Mouse (Mus musculus) ES-CJ7 (cell line): ENCODE results near the gene Cpeb1.

ENCODE experiments used
- DNase-seq: peaks from one replicate; pipeline ENCODE4 v3.0.0; 2011; ENCODE audit warnings: low read depth, low spot score

Cpeb1 gene

DNA sequence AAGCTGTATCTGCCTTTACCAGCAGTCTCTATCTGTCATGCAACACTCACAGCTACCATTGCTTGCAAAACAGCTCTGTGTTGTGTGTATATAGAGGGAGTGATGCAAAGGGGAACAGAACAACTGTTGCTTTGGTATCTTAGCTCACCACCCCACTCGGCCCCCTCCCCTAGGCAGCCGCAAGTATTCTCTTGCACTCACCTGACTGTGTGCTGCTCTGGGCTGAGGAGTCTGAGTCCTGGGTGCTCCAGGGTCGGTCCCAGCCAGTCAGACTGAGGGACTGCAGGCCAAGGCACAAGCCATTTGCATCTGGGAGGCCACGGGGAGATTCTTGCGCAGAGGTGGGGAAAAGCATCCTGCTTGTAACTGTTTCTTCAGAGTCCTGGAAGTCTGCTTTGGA is 83.5 kb downstream of the Cpeb1 start:
- no peak for DNase-seq

DNA sequence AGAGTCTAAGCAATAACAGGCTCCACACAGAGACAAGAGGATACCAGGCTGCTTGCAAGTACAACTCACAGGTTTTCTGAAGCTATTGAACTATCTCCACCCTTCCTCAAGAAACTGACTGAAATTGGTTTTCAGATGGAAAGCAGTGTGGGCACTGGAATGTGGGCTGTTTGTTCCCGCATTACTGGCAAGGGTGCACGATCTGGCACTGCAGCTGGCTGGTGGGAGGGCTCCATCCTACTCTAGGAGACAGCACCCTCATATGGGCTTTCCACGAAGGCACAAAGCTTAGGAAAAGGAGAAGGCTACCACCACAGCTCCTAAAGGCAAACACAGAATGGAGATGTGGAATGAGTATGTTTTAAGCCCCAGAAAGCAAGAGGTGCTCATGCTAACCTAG is 85.5 kb downstream of the Cpeb1 start:
- DNase-seq, result no peak

- no peak for DNase-seq
Observed at GRCm38 (mm10) chr7:81367946-81368345, 87.3 kb downstream of the Cpeb1 start.

DNA sequence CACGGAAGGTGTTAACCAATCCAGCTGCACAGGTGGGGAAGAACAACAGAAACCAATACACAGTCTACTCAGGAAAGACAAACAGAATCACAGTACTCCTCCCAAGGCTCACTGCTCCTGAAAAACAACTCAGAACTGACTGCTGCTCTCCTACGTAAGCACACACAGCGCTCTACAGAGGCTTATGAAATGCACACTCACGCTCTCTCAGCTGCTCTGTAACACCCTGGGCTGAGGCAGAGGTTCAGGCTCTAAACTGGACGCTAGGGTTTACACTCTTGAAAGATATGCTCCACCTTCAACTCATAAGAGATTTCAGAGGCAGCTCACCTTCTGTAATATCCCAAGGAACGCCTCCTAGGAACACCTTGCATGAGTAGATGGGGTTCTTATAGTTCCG is 98.3 kb downstream of the Cpeb1 start:
- DNase-seq, result no peak

DNA sequence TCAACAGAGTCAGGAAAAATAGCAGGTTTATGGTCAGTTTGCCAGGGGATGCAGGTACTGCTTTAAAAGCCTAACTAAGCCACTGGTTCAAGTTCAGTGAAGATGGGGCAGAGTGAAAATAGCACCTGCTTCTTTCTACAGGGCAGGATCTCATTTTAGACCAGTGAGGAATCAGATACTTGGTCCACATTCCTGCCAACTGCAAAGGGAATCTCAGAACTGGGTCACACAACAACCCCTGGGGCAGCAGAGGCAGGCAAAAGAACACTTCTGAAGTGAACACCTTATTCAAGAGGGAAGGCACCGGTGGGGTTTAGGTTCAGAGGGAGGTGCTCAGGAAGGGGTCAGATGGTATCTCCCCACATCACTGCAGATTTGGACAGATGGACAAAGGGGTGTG is 98.9 kb downstream of the Cpeb1 start:
- no peak for DNase-seq

GRCm38 (mm10) chr7:81355746-81356145 is 99.5 kb downstream of the Cpeb1 start:
- DNase-seq, result no peak

GRCm38 (mm10) chr7:81351826-81352225 is 103.4 kb downstream of the Cpeb1 start:
- DNase-seq, result no peak

DNA sequence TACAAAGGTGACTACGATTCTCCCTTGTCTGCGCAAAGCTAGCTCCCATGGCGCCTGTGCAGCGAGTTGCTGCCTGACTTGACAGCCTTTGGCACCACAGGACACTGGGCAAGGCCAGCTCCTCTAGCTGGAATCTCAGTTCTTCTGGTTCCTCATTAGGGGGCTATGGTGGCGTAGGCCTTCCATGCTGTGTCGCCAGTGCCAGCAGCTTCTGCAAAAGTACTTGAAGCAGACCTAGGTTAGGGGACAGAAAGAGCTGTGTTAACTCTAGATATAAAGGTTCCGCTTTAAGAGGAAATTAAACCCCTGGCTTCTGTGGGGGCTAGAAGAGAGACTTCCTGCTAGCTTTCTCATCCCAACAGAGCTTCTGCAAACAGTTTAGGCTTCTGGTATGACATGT is 107.1 kb downstream of the Cpeb1 start:
- no peak for DNase-seq

GRCm38 (mm10) chr7:81345447-81346170 is 109.7 kb downstream of the Cpeb1 start:
- DNase-seq, result no peak

- DNase-seq, result peak; percentile 95
Observed at GRCm38 (mm10) chr7:81344544-81345446, 110.5 kb downstream of the Cpeb1 start, which contains the start of gene Rps17. Gene Rps17, minus strand, starts transcription at chr7:81345254.

DNA sequence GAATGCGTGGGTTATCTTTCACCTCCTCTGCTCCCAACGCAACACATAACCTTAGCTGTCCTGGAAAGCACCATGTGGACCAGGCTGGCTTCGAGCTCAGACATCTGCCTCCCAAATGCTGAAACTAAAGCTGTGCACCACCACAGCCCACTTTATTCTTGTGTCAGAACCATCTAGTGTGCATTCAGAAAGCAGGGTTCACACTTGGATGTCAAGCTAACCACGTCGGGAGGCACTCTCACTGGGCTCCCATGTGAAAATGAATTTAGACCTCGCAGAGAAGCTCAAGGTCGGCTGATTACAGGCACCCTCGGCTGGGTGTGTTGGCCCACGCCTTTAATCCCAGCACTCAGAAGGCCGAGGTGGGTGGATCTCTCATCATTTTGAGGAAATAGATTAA is 111.4 kb downstream of the Cpeb1 start:
- no peak for DNase-seq

DNA sequence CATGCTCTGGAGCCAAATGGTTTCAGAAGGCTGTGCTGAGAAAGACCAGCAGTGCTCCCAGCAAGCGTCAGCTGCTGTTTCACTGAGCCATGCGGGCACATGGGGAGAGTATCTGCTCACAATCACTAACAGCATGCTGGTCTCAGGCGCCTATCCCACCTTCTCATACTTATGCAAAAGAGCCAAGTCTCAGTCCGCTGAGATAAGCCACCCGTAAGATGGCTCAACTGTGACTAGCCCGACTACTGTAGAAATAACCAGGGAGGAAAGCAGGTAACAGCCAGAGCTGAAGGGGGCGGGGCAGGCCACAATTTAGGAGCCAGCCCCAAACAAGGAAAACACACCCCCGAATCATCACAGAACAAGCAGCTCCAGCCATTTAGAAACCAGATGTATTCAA is 111.9 kb downstream of the Cpeb1 start:
- peak; percentile 65 for DNase-seq

- peak; percentile 61 for DNase-seq
Observed at GRCm38 (mm10) chr7:81342356-81343094, 112.7 kb downstream of the Cpeb1 start.

DNA sequence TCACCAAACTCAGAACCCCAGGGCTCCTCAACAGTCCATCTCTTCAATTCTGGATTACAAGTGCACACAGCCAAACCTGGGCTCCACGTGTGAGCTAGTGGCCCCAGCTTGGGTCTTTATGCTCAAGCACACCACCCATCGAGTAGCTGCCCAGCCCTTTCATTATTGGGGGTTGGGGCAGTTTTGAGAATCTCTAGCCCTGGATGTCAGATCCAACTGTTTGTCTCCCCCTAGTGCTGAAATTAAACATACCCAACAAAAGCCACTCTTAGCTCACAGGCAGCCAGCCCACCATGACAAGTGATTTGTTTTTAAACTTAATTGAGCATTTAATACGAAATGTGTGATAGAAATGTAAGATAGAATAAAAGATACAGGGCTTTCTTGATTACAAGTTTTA is 113.7 kb downstream of the Cpeb1 start:
- DNase-seq, result peak; percentile 81

- peak; percentile 93 for DNase-seq
Observed at GRCm38 (mm10) chr7:81339783-81340182, 115.5 kb downstream of the Cpeb1 start.

DNA sequence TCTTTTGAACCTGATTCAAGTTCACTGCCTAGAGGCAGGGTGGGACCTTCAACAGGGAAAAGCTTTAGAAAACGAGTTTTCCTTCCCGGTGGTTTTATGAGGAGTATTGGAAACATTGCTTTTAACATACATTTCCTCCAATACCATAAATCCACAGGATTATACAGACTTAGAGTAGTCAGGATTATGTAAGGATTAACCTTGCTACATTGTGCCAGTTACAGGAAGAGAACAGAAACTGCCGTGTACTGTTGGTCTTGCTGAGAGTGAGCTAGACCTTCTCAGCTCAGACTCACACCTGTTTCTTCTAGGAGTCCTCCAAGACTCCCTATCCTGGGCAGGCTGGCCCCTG is 116.8 kb downstream of the Cpeb1 start:
- DNase-seq, result no peak

GRCm38 (mm10) chr7:81337785-81338521 is 117.3 kb downstream of the Cpeb1 start:
- DNase-seq, result no peak

DNA sequence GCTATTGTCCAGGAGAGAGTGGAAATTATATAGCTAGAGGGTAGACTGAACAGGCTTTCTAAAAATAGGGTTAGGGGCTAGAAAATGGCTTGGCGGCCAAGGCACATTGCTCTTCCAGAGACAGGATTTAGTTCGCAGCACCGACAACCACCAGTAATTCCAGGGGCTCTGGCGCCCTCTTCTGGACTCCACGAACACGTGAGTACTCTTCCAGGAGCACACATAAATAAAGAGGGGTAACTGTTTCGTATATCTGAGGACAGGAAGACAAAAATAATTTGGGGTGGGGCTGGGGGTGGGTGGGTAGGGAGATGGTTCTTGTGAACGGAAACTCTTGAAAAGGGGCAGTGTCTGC is 118.9 kb downstream of the Cpeb1 start:
- DNase-seq, result peak; percentile 86

GRCm38 (mm10) chr7:81335705-81336431 is 119.4 kb downstream of the Cpeb1 start:
- peak; percentile 31 for DNase-seq

DNA sequence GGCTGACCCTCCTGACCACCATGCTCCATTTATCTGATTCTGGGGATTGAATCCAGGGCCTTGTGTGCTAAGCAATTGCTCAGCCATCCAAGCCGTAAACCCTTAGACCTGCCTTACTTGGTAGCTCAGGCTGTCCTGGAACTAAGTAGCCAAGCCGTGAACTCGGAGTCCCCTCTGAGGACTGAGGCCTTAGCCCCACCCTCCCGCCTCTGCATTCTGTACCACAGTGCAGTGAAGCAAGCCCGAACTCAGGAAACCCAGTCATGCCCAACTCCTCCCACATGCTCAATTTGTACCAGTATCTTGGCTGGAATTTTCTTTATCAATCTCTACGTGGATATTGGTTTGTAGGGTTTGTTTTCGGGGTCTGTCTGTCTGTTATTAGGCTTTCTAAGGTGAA is 123.4 kb downstream of the Cpeb1 start:
- DNase-seq, result no peak

GRCm38 (mm10) chr7:81330767-81331166 is 124.5 kb downstream of the Cpeb1 start:
- peak; percentile 53 for DNase-seq
